Mouse (Mus musculus) granulocyte monocyte progenitor cell, adult 5-6 weeks (primary cell): ENCODE data around the gene Srd5a2. TPM values are rescaled to one million over a fixed set of nuclear protein-coding genes. Genes with fewer than 3 reads are reported as not detected.

Source experiments
- ATAC-seq: replicated peaks from 2 replicates; pipeline ENCODE4 v1.8.0; 2016; ENCODE audit warnings: mild to moderate bottlenecking, moderate TSS enrichment, inconsistent platforms; ENCODE audit not compliant: poor library complexity, severe bottlenecking
- total RNA-seq, 2 experiments: library from RNA; stranded (forward) in 1 of 2; stranded (reverse) in 1 of 2; fragments of 200-712, 200-1000 nt in 1 of 2; fragments of >200 nt in 1 of 2; fragmentation: Nextera tagmentation in 1 of 2; gene quantifications; 2 replicates each; pipeline ENCODE4 v1.2.3; 2014 to 2017

The Srd5a2 gene
- total RNA-seq, 2 experiments from 2014 or later, result not detected

GRCm38 (mm10) chr17:73986571-73986970, 61.1 kb downstream of the Srd5a2 start:
- no peak for ATAC-seq

GRCm38 (mm10) chr17:73985936-73986335, 61.8 kb downstream of the Srd5a2 start:
- no peak for ATAC-seq

GRCm38 (mm10) chr17:73984508-73984907, 63.2 kb downstream of the Srd5a2 start:
- ATAC-seq, result no peak

GRCm38 (mm10) chr17:73982871-73983270, 64.8 kb downstream of the Srd5a2 start:
- ATAC-seq, result no peak

GRCm38 (mm10) chr17:73976066-73976465, 71.7 kb downstream of the Srd5a2 start:
- ATAC-seq, result no peak

- no peak for ATAC-seq
Measured at GRCm38 (mm10) chr17:73972648-73973047, 75.1 kb downstream of the Srd5a2 start.

- no peak for ATAC-seq
Measured at GRCm38 (mm10) chr17:73971291-73971690, 76.4 kb downstream of the Srd5a2 start.

- ATAC-seq, result peak; percentile 86
Measured at GRCm38 (mm10) chr17:73970361-73971027, 77.2 kb downstream of the Srd5a2 start.

Other genes with a start within 250 kb of the Srd5a2 start
- 0.26 TPM in 1 of 2 replicates, not detected in the other for gene Ehd3, start 243.8 kb downstream of the Srd5a2 start, total RNA-seq (2014; fragmentation: Nextera tagmentation)
- 0.31 and 0.43 TPM in 2 replicates for gene Ehd3, start 243.8 kb downstream of the Srd5a2 start, total RNA-seq (2017)
- gene Xdh, start 97.7 kb downstream of the Srd5a2 start, total RNA-seq (2014; fragmentation: Nextera tagmentation), result 49.3 and 62.8 TPM in 2 replicates
- gene Xdh, start 97.7 kb downstream of the Srd5a2 start, total RNA-seq (2017), result 26.5 and 35.5 TPM in 2 replicates
- 83.0 and 92.0 TPM in 2 replicates for gene Memo1, start 247.6 kb upstream of the Srd5a2 start, total RNA-seq (2014; fragmentation: Nextera tagmentation)
- 97.9 and 115 TPM in 2 replicates for gene Memo1, start 247.6 kb upstream of the Srd5a2 start, total RNA-seq (2017)